Mouse (Mus musculus): ENCODE measurements around the gene Rab44. TPM values are rescaled to one million over a fixed set of nuclear protein-coding genes. Genes with fewer than 3 reads are reported as not detected.

Gene Rab44
- polyA plus RNA-seq (2017; shearing (Covaris generic)) = not detected

GRCm38 (mm10) chr17:29113591-29114352, at the start of gene Rab44:
Gene Rab44 (plus strand): TSS chr17:29114145.

GRCm38 (mm10) chr17:29090776-29091175, 23.2 kb upstream of the Rab44 start, which contains the start of gene Cdkn1a:
Gene Cdkn1a (plus strand): TSS chr17:29090976.

Other genes with a start within 250 kb of the Rab44 start
- gene 4930539E08Rik, start 198.8 kb upstream of the Rab44 start, polyA plus RNA-seq (2017; shearing (Covaris generic)) = 3.1 TPM
- gene Pxt1, start 170.3 kb upstream of the Rab44 start, polyA plus RNA-seq (2017; shearing (Covaris generic)) = not detected
- 92.2 TPM for gene Kctd20, start 162.2 kb upstream of the Rab44 start, polyA plus RNA-seq (2017; shearing (Covaris generic))
- gene Stk38, start 106.2 kb upstream of the Rab44 start, polyA plus RNA-seq (2017; shearing (Covaris generic)) = 252 TPM
- 545 TPM for gene Srsf3, start 81.5 kb upstream of the Rab44 start, polyA plus RNA-seq (2017; shearing (Covaris generic))
- gene Cdkn1a, start 23.2 kb upstream of the Rab44 start, polyA plus RNA-seq (2017; shearing (Covaris generic)) = 5.0 TPM
- 1.7 TPM for gene Cpne5, start 124.0 kb downstream of the Rab44 start, polyA plus RNA-seq (2017; shearing (Covaris generic))
- gene Ppil1, start 150.0 kb downstream of the Rab44 start, polyA plus RNA-seq (2017; shearing (Covaris generic)) = 102 TPM
- 141 TPM for gene BC004004, start 154.6 kb downstream of the Rab44 start, polyA plus RNA-seq (2017; shearing (Covaris generic))
- gene Pi16, start 203.5 kb downstream of the Rab44 start, polyA plus RNA-seq (2017; shearing (Covaris generic)) = 0.13 TPM
- gene Mtch1, start 233.8 kb downstream of the Rab44 start, polyA plus RNA-seq (2017; shearing (Covaris generic)) = 7.5 TPM
- 1.5 TPM for gene Fgd2, start 246.8 kb downstream of the Rab44 start, polyA plus RNA-seq (2017; shearing (Covaris generic))